Mouse (Mus musculus) liver, embryonic 16.5 days (tissue): Measurements from ENCODE around the gene Phospho1. TPM values are rescaled to one million over a fixed set of nuclear protein-coding genes. Genes with fewer than 3 reads are reported as not detected.

Experiments used
- ATAC-seq: fragments of 200-750 bp; cut with Nextera tagmentation; 2 replicates; pipeline ENCODE4 v1.8.0; 2017; ENCODE audit warnings: low read depth, mild to moderate bottlenecking, moderate number of reproducible peaks, moderate library complexity
- H3K27ac ChIP-seq: fragments of 300-500 bp; sonication (generic); 2 replicates; pipeline ENCODE4 v1.5.1; 2014; ENCODE audit warnings: mild to moderate bottlenecking, low read length
- H3K27me3 ChIP-seq: fragments of 300-500 bp; sonication (generic); 2 replicates; pipeline ENCODE4 v1.6.1; 2014; ENCODE audit warnings: low read depth, low read length, mixed read lengths; ENCODE audit not compliant: control insufficient read depth, insufficient read depth
- H3K36me3 ChIP-seq: fragments of 300-500 bp; sonication (generic); 2 replicates; pipeline ENCODE4 v1.6.1; 2014; ENCODE audit warnings: mild to moderate bottlenecking; ENCODE audit not compliant: control insufficient read depth, insufficient read depth
- H3K4me1 ChIP-seq: fragments of 300-500 bp; sonication (generic); 2 replicates; pipeline ENCODE4 v1.6.1; 2014; ENCODE audit warnings: low read depth, low read length, mixed read lengths; ENCODE audit not compliant: control insufficient read depth
- H3K4me2 ChIP-seq: fragments of 300-500 bp; sonication (generic); 2 replicates; pipeline ENCODE4 v1.6.1; 2014; ENCODE audit warnings: low read depth, low read length, mixed read lengths
- H3K4me3 ChIP-seq: fragments of 300-500 bp; sonication (generic); 2 replicates; pipeline ENCODE4 v1.5.1; 2014; ENCODE audit warnings: low read depth, mild to moderate bottlenecking, low read length
- H3K9ac ChIP-seq: fragments of 300-500 bp; sonication (generic); 2 replicates; pipeline ENCODE4 v1.6.1; 2014; ENCODE audit warnings: low read depth, low read length
- H3K9me3 ChIP-seq: fragments of 300-500 bp; sonication (generic); replicated peaks from 2 replicates; pipeline ENCODE4 v1.6.1; 2016; ENCODE audit warnings: low read length; ENCODE audit not compliant: control insufficient read depth
- WGBS: fragments of 180-500 bp; shearing (Covaris S2); extraction: QIAGEN DNeasy Blood & Tissue Kit; methylation state at CpG from one replicate; pipeline ENCODE4 v1.1.7; 2014; ENCODE audit not compliant: insufficient replicate concordance; 5-methylcytosine and 5-hydroxymethylcytosine counted together
- polyA plus RNA-seq: library from polyadenylated mRNA; unstranded; fragments of >200 nt; fragmentation: Nextera tagmentation; extraction: Ambion mirVana; gene quantifications from 2 replicates; pipeline ENCODE4 v1.2.1, GENCODE M21; 2015

Phospho1 gene
- polyA plus RNA-seq, 1 experiment from 2014 or later, result 7.7 TPM

- H3K4me3 ChIP-seq, result peak overlapping the region; percentile 44
Observed at GRCm38 (mm10) chr11:95807884-95808283, 16.4 kb upstream of the Phospho1 start.

GRCm38 (mm10) chr11:95808448-95809011, 15.8 kb upstream of the Phospho1 start:
- peak overlapping the region; percentile 100 for H3K27ac ChIP-seq
- no peaks in the 10 kb centered on the region for H3K27me3 ChIP-seq
- H3K4me1 ChIP-seq, result peaks cover 66% of the 10 kb centered on the region
- no peaks in the 10 kb centered on the region for H3K36me3 ChIP-seq
- 10% methylated on average over 5 of the region's 5 CpGs for WGBS
- peak; percentile 91 for ATAC-seq
- H3K9ac ChIP-seq, result peak overlapping the region; percentile 81
- peak overlapping the region; percentile 44 for H3K4me3 ChIP-seq
- H3K4me2 ChIP-seq, result peak overlapping the region; percentile 69
- H3K9me3 ChIP-seq, result peaks cover 3% of the 10 kb centered on the region; the same call in 1 of the 2 replicates

More at GRCm38 (mm10) chr11:95807884-95808283, 16.4 kb upstream of the Phospho1 start:
- peak overlapping the region; percentile 100 for H3K27ac ChIP-seq
- whole genome bisulfite sequencing, result 80% methylated on average over 5 of the region's 5 CpGs
- H3K36me3 ChIP-seq, result no peaks in the 10 kb centered on the region
- peak overlapping the region; percentile 81 for H3K9ac ChIP-seq
- peaks cover 3% of the 10 kb centered on the region; the same call in 1 of the 2 replicates for H3K9me3 ChIP-seq
- ATAC-seq, result no peak
- H3K27me3 ChIP-seq, result no peaks in the 10 kb centered on the region
- peak overlapping the region; percentile 69 for H3K4me2 ChIP-seq
- H3K4me1 ChIP-seq, result peaks cover 72% of the 10 kb centered on the region

GRCm38 (mm10) chr11:95809603-95810002, 14.7 kb upstream of the Phospho1 start:
- H3K27ac ChIP-seq, result peak overlapping the region; percentile 100
- ATAC-seq, result no peak
- no peak overlapping the region for H3K4me3 ChIP-seq
- H3K4me2 ChIP-seq, result 0 out of 2 replicates have a peak overlapping the region, but pooled peaks have one; percentile 69
- H3K4me1 ChIP-seq, result peaks cover 59% of the 10 kb centered on the region
- H3K9ac ChIP-seq, result peak overlapping the region; percentile 80
- no peaks in the 10 kb centered on the region for H3K27me3 ChIP-seq
- H3K9me3 ChIP-seq, result peaks cover 3% of the 10 kb centered on the region; the same call in 1 of the 2 replicates
- no peaks in the 10 kb centered on the region for H3K36me3 ChIP-seq
- WGBS, result 47% methylated on average over 5 of the region's 5 CpGs

- H3K9me3 ChIP-seq, result peaks cover 3% of the 10 kb centered on the region; the same call in 1 of the 2 replicates
- no peak overlapping the region for H3K4me2 ChIP-seq
- H3K36me3 ChIP-seq, result no peaks in the 10 kb centered on the region
- 59% methylated on average over 7 of the region's 7 CpGs for WGBS
- H3K4me1 ChIP-seq, result peaks cover 47% of the 10 kb centered on the region
- H3K4me3 ChIP-seq, result no peak overlapping the region
- H3K9ac ChIP-seq, result no peak overlapping the region
- H3K27ac ChIP-seq, result peak overlapping the region; percentile 100
- no peaks in the 10 kb centered on the region for H3K27me3 ChIP-seq
- no peak for ATAC-seq
Observed at GRCm38 (mm10) chr11:95810828-95811227, 13.5 kb upstream of the Phospho1 start.

DNA sequence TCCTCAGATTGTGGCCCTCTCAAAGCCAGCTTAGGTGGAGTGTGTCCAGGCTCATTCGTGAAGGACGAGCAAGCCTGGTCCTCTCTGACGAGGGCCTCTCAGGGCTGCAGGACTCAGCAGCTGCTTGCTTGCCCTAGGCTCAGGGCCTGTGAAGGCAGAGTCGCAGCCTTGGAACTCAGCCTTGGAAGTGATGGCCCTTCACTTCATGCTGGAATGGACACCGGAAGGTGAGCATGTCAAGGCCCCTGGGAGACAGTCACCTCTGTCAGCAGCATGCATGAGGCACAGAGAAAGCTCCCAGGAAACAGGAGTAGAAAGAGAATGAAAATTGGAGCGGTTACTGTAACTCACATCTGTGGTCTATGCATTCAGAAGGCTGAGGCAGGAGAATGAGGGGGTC, 12.6 kb upstream of the Phospho1 start:
- H3K9me3 ChIP-seq, result peaks cover 3% of the 10 kb centered on the region; the same call in 1 of the 2 replicates
- H3K9ac ChIP-seq, result no peak overlapping the region
- WGBS, result 79% methylated on average over 6 of the region's 6 CpGs
- no peak overlapping the region for H3K4me3 ChIP-seq
- peaks cover 38% of the 10 kb centered on the region for H3K4me1 ChIP-seq
- no peak for ATAC-seq
- H3K27me3 ChIP-seq, result no peaks in the 10 kb centered on the region
- H3K4me2 ChIP-seq, result no peak overlapping the region
- peak overlapping the region; percentile 45 for H3K27ac ChIP-seq
- H3K36me3 ChIP-seq, result no peaks in the 10 kb centered on the region

GRCm38 (mm10) chr11:95812224-95812623, 12.1 kb upstream of the Phospho1 start:
- H3K9ac ChIP-seq, result no peak overlapping the region
- H3K27ac ChIP-seq, result no peak overlapping the region
- WGBS, result 64% methylated on average over 4 of the region's 4 CpGs
- H3K4me1 ChIP-seq, result peaks cover 33% of the 10 kb centered on the region
- H3K36me3 ChIP-seq, result no peaks in the 10 kb centered on the region
- H3K9me3 ChIP-seq, result peaks cover 3% of the 10 kb centered on the region; the same call in 1 of the 2 replicates
- no peak overlapping the region for H3K4me3 ChIP-seq
- no peak overlapping the region for H3K4me2 ChIP-seq
- ATAC-seq, result no peak
- H3K27me3 ChIP-seq, result no peaks in the 10 kb centered on the region

GRCm38 (mm10) chr11:95814101-95814500, 10.2 kb upstream of the Phospho1 start:
- Histone ChIP-seq H3K36me3 (no peaks in the 10 kb centered on the region), H3K9me3 (no peaks in the 10 kb centered on the region), H3K9ac (no peak overlapping the region), H3K27ac (no peak overlapping the region), H3K4me3 (no peak overlapping the region), H3K4me2 (no peak overlapping the region), H3K4me1 (peaks cover 17% of the 10 kb centered on the region), H3K27me3 (no peaks in the 10 kb centered on the region)
- 79% methylated on average over 2 of the region's 2 CpGs for whole genome bisulfite sequencing
- ATAC-seq, result no peak

GRCm38 (mm10) chr11:95814857-95815256, 9.4 kb upstream of the Phospho1 start:
- whole genome bisulfite sequencing, result 72% methylated on average over 5 of the region's 5 CpGs
- no peak for ATAC-seq

GRCm38 (mm10) chr11:95815412-95815811, 8.9 kb upstream of the Phospho1 start:
- 71% methylated on average over 9 of the region's 9 CpGs for WGBS
- Histone ChIP-seq H3K4me2 (no peak overlapping the region), H3K4me3 (no peak overlapping the region), H3K27me3 (no peaks in the 10 kb centered on the region), H3K27ac (no peak overlapping the region), H3K4me1 (peaks cover 4% of the 10 kb centered on the region), H3K9ac (no peak overlapping the region), H3K9me3 (no peaks in the 10 kb centered on the region), H3K36me3 (no peaks in the 10 kb centered on the region)
- no peak for ATAC-seq

More at GRCm38 (mm10) chr11:95814857-95815256, 9.4 kb upstream of the Phospho1 start:
- Histone ChIP-seq H3K4me1 (peaks cover 9% of the 10 kb centered on the region), H3K9me3 (no peaks in the 10 kb centered on the region), H3K36me3 (no peaks in the 10 kb centered on the region), H3K27me3 (no peaks in the 10 kb centered on the region), H3K27ac (no peak overlapping the region), H3K9ac (no peak overlapping the region), H3K4me3 (no peak overlapping the region), H3K4me2 (no peak overlapping the region)
